Mouse (Mus musculus) cerebellum, adult (tissue): Measurements from ENCODE around the gene Smco4.

Source experiments
- ATAC-seq: cut with Nextera tagmentation; 2 replicates; pipeline ENCODE4 v1.9.2; 2017; ENCODE audit warnings: mild to moderate bottlenecking, moderate library complexity, mixed read lengths; ENCODE audit not compliant: insufficient number of reproducible peaks, low FRiP score, low TSS enrichment

The Smco4 gene

GRCm38 (mm10) chr9:15505288-15505687 is 12.1 kb downstream of the Smco4 start:
- no peak for ATAC-seq

- no peak for ATAC-seq
These were observed 13.6 kb downstream of the Smco4 start for GRCm38 (mm10) chr9:15506863-15507262.

GRCm38 (mm10) chr9:15507431-15507875 is 14.2 kb downstream of the Smco4 start:
- ATAC-seq = no peak

- no peak for ATAC-seq
These were observed 16.1 kb downstream of the Smco4 start for GRCm38 (mm10) chr9:15509363-15509762.

- no peak for ATAC-seq
These were observed 17.5 kb downstream of the Smco4 start for GRCm38 (mm10) chr9:15510557-15511310.

GRCm38 (mm10) chr9:15512918-15513317 is 19.7 kb downstream of the Smco4 start:
- ATAC-seq = peak; percentile 33; the same call in 1 of the 2 replicates

GRCm38 (mm10) chr9:15516007-15516406 is 22.8 kb downstream of the Smco4 start:
- no peak for ATAC-seq

- ATAC-seq = no peak
These were observed 24.7 kb downstream of the Smco4 start for GRCm38 (mm10) chr9:15517979-15518378.

GRCm38 (mm10) chr9:15522348-15522747 is 29.1 kb downstream of the Smco4 start:
- ATAC-seq = no peak

GRCm38 (mm10) chr9:15522887-15523286 is 29.7 kb downstream of the Smco4 start:
- ATAC-seq = no peak

GRCm38 (mm10) chr9:15523646-15524045 is 30.4 kb downstream of the Smco4 start:
- ATAC-seq = no peak

GRCm38 (mm10) chr9:15525246-15525645 is 32.0 kb downstream of the Smco4 start:
- no peak for ATAC-seq

GRCm38 (mm10) chr9:15526539-15526938 is 33.3 kb downstream of the Smco4 start:
- no peak for ATAC-seq

- ATAC-seq = no peak
These were observed 34.6 kb downstream of the Smco4 start for GRCm38 (mm10) chr9:15527846-15528245.

GRCm38 (mm10) chr9:15528368-15528767 is 35.1 kb downstream of the Smco4 start:
- no peak for ATAC-seq

GRCm38 (mm10) chr9:15529275-15529964 is 36.2 kb downstream of the Smco4 start:
- ATAC-seq = no peak

GRCm38 (mm10) chr9:15529965-15530320 is 36.7 kb downstream of the Smco4 start:
- ATAC-seq = no peak

GRCm38 (mm10) chr9:15531204-15531603 is 38.0 kb downstream of the Smco4 start:
- no peak for ATAC-seq

GRCm38 (mm10) chr9:15533336-15534070 is 40.3 kb downstream of the Smco4 start:
- ATAC-seq = no peak

- ATAC-seq = no peak
These were observed 40.9 kb downstream of the Smco4 start for GRCm38 (mm10) chr9:15534110-15534509.

- no peak for ATAC-seq
These were observed 42.2 kb downstream of the Smco4 start for GRCm38 (mm10) chr9:15535418-15535817.
